Mouse (Mus musculus): ENCODE measurements at regions not wholly inside any gene's neighbourhood (a gene's known extent, or its start where the extent isn't known, plus 50 kb on each side); places are given as distances from the start of the nearest gene placed in this dataset.

- in situ Hi-C loops (cut with MboI; ENCODE audit: low pct_unique_long_range_greater_than_20kb in 1 of 2, low sequenced_read_pairs in 2 of 2, unreplicated experiment in 1 of 2) = no loop called here
Observed at GRCm38 (mm10) chr5:101331825-101332224, 333.0 kb downstream of the Nkx6-1 start.

GRCm38 (mm10) chr5:101326122-101326521 is 338.7 kb downstream of the Nkx6-1 start:
- in situ Hi-C loops (cut with MboI; ENCODE audit: low pct_unique_long_range_greater_than_20kb in 1 of 2, low sequenced_read_pairs in 2 of 2, unreplicated experiment in 1 of 2) = no loop called here

DNA sequence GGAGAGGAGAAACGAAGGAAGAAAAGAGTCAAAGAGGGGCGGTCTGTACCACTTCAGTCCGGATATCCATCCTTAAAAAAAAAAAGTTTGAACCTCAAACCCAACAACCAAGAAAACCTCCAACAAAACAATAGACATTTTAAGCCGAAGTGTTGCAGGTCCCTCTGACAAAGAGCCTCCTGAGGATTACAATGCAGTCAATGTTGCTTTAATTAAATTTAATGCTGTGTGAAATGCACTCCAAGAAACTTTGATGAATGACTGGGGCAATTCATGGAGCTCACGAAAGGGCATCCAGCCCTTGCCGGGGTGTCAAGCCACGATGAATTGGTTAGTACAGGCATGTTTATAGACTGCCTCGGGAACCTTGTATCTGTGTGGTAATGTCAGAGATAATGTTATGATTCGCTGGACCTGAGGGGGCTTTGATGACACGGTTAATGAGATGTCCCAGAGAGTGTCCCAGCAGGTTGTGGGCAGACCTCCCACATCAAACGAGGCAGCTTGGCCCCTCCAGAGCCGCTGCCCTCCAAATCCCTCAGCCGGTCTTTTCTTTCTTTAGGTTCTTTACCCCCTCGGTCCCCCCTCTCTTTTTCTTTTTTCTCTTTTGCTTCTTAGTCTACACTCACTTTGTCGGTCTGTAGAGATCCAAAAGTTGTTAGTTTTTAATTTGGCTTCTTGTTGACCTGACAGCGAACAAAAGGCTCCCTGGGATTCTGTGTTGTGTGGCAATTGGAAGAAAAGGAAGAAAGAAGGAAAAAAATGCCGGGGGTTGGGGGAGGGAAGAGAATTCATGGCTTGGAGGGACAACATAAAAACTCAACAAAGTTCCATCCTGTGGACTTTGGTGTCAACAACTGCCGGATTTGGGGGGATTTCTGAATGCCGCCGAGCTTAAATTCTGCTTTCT is 341.5 kb downstream of the Nkx6-1 start:
- in situ Hi-C loops (cut with MboI; ENCODE audit: low pct_unique_long_range_greater_than_20kb in 1 of 2, low sequenced_read_pairs in 2 of 2, unreplicated experiment in 1 of 2) = no loop called here

GRCm38 (mm10) chr5:101299986-101300385 is 364.8 kb downstream of the Nkx6-1 start:
- in situ Hi-C loops (cut with MboI; ENCODE audit: low pct_unique_long_range_greater_than_20kb in 1 of 2, low sequenced_read_pairs in 2 of 2, unreplicated experiment in 1 of 2) = no loop called here

GRCm38 (mm10) chr5:101298411-101298810 is 366.4 kb downstream of the Nkx6-1 start:
- in situ Hi-C loops (cut with MboI; ENCODE audit: low pct_unique_long_range_greater_than_20kb in 1 of 2, low sequenced_read_pairs in 2 of 2, unreplicated experiment in 1 of 2) = no loop called here

DNA sequence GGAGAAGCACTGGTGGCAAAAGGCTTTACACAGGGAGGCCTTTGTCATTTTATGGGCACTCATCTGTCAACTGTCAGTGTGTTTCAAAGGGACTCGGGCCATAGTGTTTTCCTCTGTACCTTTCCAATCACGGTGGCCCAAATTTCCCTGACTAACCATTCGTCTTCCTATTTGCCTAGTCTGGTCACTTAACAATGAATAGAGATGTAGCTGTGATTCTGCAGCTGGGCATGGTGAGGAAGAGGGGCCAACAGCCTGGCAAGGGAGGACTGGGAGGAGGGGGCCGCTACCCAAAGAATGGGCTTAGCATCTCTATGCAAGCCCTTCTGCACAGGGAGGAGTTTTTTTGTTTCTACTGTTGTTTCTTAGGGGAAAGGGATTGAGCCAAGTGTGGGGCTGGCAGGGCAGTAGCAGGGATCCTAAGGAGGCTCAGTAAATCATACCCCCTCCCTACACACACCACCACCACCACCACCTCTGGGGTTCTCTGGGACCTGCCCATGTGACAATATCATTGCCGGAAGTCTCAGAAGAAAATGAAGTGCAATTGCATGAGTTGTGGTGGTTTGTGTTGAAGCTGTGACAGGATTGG is 367.2 kb downstream of the Nkx6-1 start:
- in situ Hi-C loops (cut with MboI; ENCODE audit: low pct_unique_long_range_greater_than_20kb in 1 of 2, low sequenced_read_pairs in 2 of 2, unreplicated experiment in 1 of 2) = no loop called here

GRCm38 (mm10) chr5:101295941-101296340 is 368.9 kb downstream of the Nkx6-1 start:
- in situ Hi-C loops (cut with MboI; ENCODE audit: low pct_unique_long_range_greater_than_20kb in 1 of 2, low sequenced_read_pairs in 2 of 2, unreplicated experiment in 1 of 2) = no loop called here

DNA sequence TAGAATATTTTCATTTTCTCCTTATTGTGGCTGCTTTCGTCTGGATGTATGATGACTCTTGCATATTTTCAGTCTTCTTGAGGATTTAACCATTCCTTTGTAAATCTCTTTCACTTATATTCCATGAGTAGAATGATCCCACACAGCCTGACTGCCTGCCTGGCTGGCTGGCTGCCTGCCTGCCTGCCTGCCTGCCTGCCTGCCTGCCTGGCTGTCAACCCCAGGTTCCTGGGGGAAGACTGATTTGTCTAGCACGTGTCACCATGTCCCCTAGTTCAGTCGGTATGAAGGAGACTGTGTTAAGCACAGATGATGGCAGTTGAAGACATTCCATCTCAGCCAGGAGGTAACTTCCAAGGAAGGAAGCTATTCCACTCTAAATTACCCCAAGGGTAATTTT is 370.8 kb downstream of the Nkx6-1 start:
- in situ Hi-C loops (cut with MboI; ENCODE audit: low pct_unique_long_range_greater_than_20kb in 1 of 2, low sequenced_read_pairs in 2 of 2, unreplicated experiment in 1 of 2) = no loop called here

- in situ Hi-C loops (cut with MboI; ENCODE audit: low pct_unique_long_range_greater_than_20kb in 1 of 2, low sequenced_read_pairs in 2 of 2, unreplicated experiment in 1 of 2) = no loop called here
Observed at GRCm38 (mm10) chr5:101288358-101288757, 376.4 kb downstream of the Nkx6-1 start.

- in situ Hi-C loops (cut with MboI; ENCODE audit: low pct_unique_long_range_greater_than_20kb in 1 of 2, low sequenced_read_pairs in 2 of 2, unreplicated experiment in 1 of 2) = no loop called here
Observed at GRCm38 (mm10) chr5:101285941-101286340, 378.9 kb downstream of the Nkx6-1 start.

GRCm38 (mm10) chr5:101250474-101250873 is 405.0 kb downstream of the Gpat3 start:
- in situ Hi-C loops (cut with MboI; ENCODE audit: low pct_unique_long_range_greater_than_20kb in 1 of 2, low sequenced_read_pairs in 2 of 2, unreplicated experiment in 1 of 2) = no loop called here

GRCm38 (mm10) chr5:101242651-101243050 is 397.1 kb downstream of the Gpat3 start:
- in situ Hi-C loops (cut with MboI; ENCODE audit: low pct_unique_long_range_greater_than_20kb in 1 of 2, low sequenced_read_pairs in 2 of 2, unreplicated experiment in 1 of 2) = no loop called here

DNA sequence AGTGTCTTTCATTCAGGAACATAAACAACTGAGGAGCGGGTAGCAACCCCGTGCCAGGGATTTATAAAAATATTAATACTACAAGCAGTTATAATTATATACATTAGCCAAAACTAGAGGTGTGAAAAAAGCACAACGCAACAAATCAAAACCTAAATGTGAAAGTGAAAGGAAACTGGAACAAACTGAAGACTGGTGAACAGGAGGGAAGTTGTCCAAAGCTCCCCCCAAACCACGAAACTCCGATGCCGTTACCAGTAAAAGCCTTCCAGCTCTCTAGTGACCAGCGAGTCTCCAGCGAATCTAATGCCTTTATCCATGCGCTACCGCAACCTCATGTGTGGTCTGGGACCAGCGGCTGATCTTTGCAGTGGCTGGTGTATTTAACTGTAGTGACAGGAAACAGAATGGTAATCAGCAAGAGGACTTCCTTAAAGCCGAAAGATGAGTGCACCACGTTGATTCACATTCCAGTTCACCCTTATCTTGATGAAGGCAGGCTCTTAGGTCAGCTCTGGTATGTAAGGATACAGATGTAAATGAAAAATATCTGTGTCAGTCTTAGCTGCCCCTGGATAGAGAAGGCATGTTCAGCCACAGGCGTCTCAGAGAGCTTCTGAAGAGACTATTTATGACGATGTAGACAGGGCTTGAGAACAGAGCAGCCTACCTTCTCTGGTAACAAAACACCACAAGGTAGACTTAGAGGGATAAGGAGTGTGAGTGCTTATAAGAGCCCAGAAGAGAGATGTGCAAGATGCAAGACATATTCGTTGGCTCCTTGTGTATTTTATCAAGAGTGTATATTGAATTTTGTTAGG is 394.0 kb downstream of the Gpat3 start:
- in situ Hi-C loops (cut with MboI; ENCODE audit: low pct_unique_long_range_greater_than_20kb in 1 of 2, low sequenced_read_pairs in 2 of 2, unreplicated experiment in 1 of 2) = no loop called here

- in situ Hi-C loops (cut with MboI; ENCODE audit: low pct_unique_long_range_greater_than_20kb in 1 of 2, low sequenced_read_pairs in 2 of 2, unreplicated experiment in 1 of 2) = no loop called here
Observed at GRCm38 (mm10) chr5:101236163-101236693, 390.7 kb downstream of the Gpat3 start.

DNA sequence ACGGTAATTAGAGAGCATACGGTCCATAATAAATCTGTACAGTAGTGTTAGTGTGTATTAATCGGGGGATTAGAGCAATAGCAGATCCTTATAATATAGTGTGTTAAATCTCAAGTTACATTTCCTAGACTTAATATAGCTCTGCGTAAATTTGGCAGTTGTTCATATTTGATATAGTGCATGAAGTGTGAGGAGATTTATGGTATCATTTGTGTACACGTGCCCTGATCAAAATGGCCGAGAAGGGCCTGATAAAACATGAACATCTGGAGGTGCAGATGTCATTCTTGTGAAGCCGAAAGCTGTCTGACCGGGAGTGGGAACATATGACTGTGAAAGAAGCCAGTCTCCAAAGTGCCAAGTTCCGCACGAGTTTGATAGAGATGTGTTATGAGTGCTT is 376.9 kb downstream of the Gpat3 start:
- in situ Hi-C loops (cut with MboI; ENCODE audit: low pct_unique_long_range_greater_than_20kb in 1 of 2, low sequenced_read_pairs in 2 of 2, unreplicated experiment in 1 of 2) = no loop called here

GRCm38 (mm10) chr5:101218082-101218481 is 372.6 kb downstream of the Gpat3 start:
- in situ Hi-C loops (cut with MboI; ENCODE audit: low pct_unique_long_range_greater_than_20kb in 1 of 2, low sequenced_read_pairs in 2 of 2, unreplicated experiment in 1 of 2) = no loop called here

DNA sequence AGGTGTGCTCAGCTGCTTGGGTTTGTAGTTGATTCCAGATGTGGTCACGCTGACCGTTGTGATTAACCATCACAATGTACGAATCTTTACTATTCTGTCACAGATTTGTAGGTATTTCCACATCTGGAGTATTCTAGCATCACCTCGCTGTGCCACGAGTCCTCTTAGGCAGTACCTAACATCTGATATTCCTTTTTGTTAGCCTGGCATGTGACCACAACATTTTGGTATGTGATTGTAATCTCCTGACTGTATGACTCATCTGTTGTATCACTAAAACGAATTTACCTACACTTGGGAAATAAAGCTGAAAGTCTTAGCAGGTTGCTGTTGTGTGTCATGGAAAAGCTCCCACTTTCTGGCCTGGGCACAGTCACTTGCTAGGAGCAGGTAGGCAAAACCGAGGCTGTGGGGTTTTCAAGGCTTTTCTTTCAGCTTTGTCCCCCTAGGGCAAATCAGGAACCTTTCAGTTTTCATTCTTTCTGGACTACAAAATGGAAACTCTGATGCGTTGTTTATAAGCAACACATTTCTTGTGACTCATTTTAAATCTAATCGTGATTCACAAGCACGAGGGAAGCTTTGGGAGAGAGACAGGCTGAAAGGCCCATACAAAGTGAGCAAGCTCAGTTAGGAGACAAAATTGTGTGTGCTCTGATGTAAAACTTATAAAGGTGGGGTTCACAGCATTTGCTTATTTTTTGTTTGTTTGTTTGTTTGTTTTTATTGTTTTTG is 371.5 kb downstream of the Gpat3 start:
- in situ Hi-C loops (cut with MboI; ENCODE audit: low pct_unique_long_range_greater_than_20kb in 1 of 2, low sequenced_read_pairs in 2 of 2, unreplicated experiment in 1 of 2) = no loop called here

DNA sequence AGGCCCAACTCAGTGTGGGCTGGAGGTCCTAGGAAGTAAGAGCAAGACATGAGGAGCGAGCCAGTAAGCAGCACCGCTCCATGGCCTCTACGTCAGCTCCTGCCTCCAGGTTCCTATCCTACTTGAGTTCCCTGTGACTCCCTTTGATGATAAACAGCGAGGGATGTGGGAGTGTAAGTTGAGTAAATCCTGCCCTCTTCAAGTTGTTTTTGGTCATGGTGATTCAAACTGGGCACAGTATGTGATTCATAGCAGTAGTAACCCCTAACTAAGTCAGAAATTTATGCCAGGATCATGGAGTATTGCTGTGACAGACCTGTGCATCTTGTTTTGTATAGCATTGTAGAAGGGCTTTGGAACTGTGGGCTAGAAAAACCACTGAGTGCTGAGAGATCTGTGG is 366.5 kb downstream of the Gpat3 start:
- in situ Hi-C loops (cut with MboI; ENCODE audit: low pct_unique_long_range_greater_than_20kb in 1 of 2, low sequenced_read_pairs in 2 of 2, unreplicated experiment in 1 of 2) = no loop called here
